Mouse (Mus musculus): ENCODE data around the gene Elmsan1.

Gene Elmsan1

GRCm38 (mm10) chr12:84193642-84194399 lies 24.9 kb downstream of the Elmsan1 start:
- in situ Hi-C loops (cut with MboI, MseI): no loop called here

GRCm38 (mm10) chr12:84192741-84193641 lies 25.7 kb downstream of the Elmsan1 start:
- in situ Hi-C loops (cut with MboI, MseI): no loop called here

GRCm38 (mm10) chr12:84192280-84192679 lies 26.4 kb downstream of the Elmsan1 start:
- in situ Hi-C loops (cut with MboI, MseI): no loop called here

GRCm38 (mm10) chr12:84191770-84192169 lies 26.9 kb downstream of the Elmsan1 start:
- in situ Hi-C loops (cut with MboI, MseI): no loop called here

- in situ Hi-C loops (cut with MboI, MseI): no loop called here
Measured at GRCm38 (mm10) chr12:84191190-84191589, 27.5 kb downstream of the Elmsan1 start.

- in situ Hi-C loops (cut with MboI, MseI): no loop called here
Measured at GRCm38 (mm10) chr12:84190151-84190820, 28.4 kb downstream of the Elmsan1 start.

GRCm38 (mm10) chr12:84188881-84189444 lies 29.7 kb downstream of the Elmsan1 start:
- in situ Hi-C loops (cut with MboI, MseI): loop anchor here (5.0 kb wide), 1 partner anchor 1508 kb away; no protein-coding TSS in a partner anchor

GRCm38 (mm10) chr12:84187752-84188601 lies 30.7 kb downstream of the Elmsan1 start:
- in situ Hi-C loops (cut with MboI, MseI): loop anchor here (5.0 kb wide), 1 partner anchor 1509 kb away; no protein-coding TSS in a partner anchor

GRCm38 (mm10) chr12:84186950-84187349 lies 31.7 kb downstream of the Elmsan1 start:
- in situ Hi-C loops (cut with MboI, MseI): loop anchor here (5.0 kb wide), 1 partner anchor 1510 kb away; no protein-coding TSS in a partner anchor

GRCm38 (mm10) chr12:84186536-84186935 lies 32.1 kb downstream of the Elmsan1 start:
- in situ Hi-C loops (cut with MboI, MseI): loop anchor here (5.0 kb wide), 1 partner anchor 1511 kb away; no protein-coding TSS in a partner anchor

- in situ Hi-C loops (cut with MboI, MseI): loop anchor here (5.0 kb wide), 1 partner anchor 1512 kb away; no protein-coding TSS in a partner anchor
Measured at GRCm38 (mm10) chr12:84185547-84185946, 33.1 kb downstream of the Elmsan1 start.

GRCm38 (mm10) chr12:84184979-84185378 lies 33.7 kb downstream of the Elmsan1 start:
- in situ Hi-C loops (cut with MboI, MseI): loop anchor here (5.0 kb wide), 1 partner anchor 1512 kb away; no protein-coding TSS in a partner anchor

GRCm38 (mm10) chr12:84181999-84182398 lies 36.7 kb downstream of the Elmsan1 start:
- in situ Hi-C loops (cut with MboI, MseI): no loop called here

GRCm38 (mm10) chr12:84180701-84181435 lies 37.8 kb downstream of the Elmsan1 start:
- in situ Hi-C loops (cut with MboI, MseI): no loop called here

GRCm38 (mm10) chr12:84180090-84180489 lies 38.6 kb downstream of the Elmsan1 start:
- in situ Hi-C loops (cut with MboI, MseI): no loop called here

- in situ Hi-C loops (cut with MboI, MseI): no loop called here
Measured at GRCm38 (mm10) chr12:84178652-84179445, 39.8 kb downstream of the Elmsan1 start.

GRCm38 (mm10) chr12:84178052-84178451 lies 40.6 kb downstream of the Elmsan1 start:
- in situ Hi-C loops (cut with MboI, MseI): no loop called here

- in situ Hi-C loops (cut with MboI, MseI): no loop called here
Measured at GRCm38 (mm10) chr12:84176886-84177765, 41.6 kb downstream of the Elmsan1 start.

Measured in T-helper 1 cell (primary cell).